Mouse (Mus musculus): ENCODE measurements around the gene Il4.
A peak's percentile ranks its signal among the peaks of the same experiment; 100 is the strongest.

Il4 gene

DNA sequence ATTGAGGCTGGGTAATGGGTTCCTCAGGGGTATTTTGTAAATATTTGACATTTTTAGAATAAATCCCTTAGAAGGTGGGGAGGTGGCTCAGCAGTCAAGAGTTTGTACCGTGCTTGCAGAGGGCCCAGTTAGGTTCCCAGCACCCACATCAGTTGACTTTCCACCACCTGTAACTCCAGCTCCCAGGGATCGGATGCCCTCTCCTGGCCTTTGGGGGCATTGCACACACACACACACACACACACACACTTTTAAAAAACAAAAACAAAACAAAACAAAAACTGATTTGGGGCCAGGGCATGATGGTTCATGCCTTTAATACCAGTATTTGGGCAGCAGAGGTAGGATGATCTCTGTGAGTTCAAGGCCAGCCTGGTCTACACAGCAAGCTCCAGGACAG is 5.7 kb upstream of the Il4 start:
- no peak for DNase-seq (ENCODE audit: low read depth, low spot score)

DNA sequence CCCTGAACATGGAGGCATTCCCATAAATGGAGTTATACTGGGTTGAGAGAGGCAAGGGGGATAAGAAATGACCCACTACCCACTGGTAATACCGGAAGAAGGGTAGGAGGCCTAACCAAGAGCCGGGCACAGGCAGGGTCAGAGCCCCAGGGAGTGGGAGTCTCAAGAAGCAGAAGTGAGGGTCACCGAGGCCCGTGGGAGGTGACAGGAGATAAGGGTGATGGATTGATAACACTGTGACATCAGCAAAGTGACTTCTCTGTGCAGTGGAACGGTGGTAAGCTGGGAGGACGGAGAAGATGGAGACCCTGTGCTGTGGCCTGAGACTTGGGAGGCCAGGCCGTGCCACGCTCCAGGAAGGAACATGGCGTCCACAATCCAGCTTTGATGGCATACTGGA is 5.1 kb upstream of the Il4 start:
- no peak for DNase-seq (ENCODE audit: low read depth, low spot score)

DNA sequence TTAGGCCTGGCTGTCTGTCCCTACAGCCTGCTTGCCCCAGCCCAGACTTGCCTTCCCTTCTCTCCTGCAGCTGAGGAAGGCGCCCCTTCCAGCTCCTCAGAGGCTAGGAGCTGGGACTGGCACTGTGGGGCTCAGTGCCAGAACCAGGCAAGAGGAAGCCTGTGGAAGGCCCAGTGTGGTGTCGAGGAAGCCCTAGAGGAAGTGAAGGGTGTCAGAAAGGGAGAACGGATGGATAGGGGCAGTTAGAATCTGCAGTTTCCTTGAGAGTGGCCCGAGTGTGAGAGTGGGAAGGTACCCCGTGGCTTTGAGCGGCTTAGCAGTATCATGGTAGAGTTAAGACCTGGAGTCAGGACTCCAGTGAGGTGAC is 4.0 kb upstream of the Il4 start:
- DNase-seq (ENCODE audit: low read depth, low spot score) = no peak

DNA sequence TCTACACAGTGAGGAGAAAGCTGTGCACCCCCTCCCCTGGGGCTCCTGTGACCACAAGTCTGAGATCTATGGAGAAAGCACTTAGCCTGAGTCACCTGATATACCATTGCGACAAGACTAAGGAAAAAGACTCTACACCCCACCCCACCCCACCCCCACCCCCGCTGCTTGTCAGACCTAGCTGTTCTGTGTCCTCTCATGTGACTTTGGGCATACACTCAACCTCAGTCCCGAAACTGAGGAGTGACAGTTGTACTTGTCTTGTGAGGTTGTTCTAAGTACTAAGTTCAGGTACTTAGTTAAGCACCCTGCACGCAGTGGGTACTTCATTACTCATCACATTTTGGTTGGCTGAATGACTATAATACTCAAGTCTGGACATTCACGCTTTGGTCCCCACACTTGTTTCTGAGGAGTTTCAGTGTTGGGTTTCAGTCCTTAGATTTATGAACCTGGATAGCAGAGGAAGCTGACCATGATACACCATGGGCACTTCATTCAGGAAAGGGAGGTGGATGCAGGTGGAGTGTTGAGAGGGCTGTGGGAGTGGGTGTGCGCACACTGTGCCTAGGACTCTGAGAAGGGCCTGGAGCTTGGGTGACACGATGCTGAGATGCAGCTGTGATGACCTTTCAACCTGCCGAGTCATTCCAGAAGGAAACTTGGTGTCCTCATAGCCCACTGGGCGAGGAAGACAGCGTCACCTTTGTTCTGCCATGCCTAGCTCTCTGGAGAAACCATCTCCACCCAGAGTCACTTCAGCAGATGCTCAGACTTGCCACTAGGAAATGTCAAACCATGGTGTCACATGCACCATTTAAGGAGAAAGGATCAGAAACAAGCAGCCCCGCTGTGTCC is 3.3 kb upstream of the Il4 start:
- no peak for DNase-seq (ENCODE audit: low read depth, low spot score)

DNA sequence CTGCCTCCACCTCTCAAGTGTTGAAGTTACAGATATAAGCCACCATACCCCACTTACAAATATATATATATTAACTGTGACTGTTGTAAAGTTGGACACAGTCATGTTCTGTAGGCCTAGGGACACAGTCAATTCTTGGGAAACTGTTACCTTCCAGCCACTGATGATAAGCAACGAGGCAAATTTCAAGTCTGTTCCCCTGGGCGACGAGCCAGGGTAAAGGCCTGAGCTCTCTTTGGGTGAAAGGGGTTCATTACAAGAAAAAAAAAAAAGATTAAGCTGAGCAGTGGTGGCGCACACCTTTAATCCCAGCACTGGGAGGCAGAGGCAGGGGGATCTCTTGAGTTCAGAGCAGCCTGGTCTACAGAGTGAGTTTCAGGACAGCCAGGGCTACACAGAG is 1.6 kb upstream of the Il4 start:
- DNase-seq (ENCODE audit: low read depth, low spot score) = no peak

DNA sequence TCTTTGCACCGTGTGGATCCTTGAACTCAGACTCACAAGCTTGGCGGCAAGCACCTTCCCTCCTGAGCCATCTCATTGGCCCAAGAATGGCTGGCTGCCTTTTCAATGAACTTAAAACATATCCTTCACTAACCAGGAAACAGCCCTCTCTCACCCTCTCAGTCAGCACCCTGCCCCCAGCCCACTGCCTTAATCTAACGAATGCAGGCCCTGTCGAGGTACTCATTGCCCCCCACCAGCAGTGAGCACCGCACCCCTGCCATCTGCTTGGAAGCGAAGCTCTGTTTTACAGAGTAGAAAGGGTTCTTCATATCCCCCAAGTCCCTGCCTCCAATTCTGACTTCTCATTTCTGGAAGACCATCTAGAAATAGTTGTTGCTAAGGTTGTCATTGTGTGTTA is 959 bp upstream of the Il4 start:
- no peak for DNase-seq (ENCODE audit: low read depth, low spot score)

DNA sequence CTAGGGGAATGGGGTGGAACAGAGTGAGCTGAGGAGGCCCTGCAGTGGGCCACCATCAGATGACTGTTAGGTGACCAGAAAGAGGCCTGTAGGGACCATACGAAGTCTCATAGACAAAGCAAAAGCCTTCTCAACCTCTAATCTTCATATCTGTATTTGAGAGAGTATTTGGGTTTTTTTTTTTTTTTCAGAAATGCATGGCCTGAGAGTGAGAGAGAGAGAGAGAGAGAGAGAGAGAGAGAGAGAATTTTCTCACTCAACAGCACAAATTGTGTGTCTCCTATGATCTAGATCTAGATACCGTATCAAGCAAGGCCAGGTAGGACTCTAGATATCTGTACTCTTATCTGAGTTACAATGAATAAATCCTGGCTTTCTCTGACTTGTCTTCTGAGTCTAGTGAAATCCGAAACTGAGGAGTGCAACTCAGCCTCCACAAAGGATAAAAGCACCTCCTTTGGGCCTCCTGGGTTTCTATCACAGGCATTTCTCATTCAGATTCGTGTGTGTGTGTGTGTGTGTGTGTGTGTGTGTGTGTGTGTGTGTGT is 833 bp downstream of the Il4 start:
- DNase-seq (ENCODE audit: low read depth, low spot score) = no peak

DNA sequence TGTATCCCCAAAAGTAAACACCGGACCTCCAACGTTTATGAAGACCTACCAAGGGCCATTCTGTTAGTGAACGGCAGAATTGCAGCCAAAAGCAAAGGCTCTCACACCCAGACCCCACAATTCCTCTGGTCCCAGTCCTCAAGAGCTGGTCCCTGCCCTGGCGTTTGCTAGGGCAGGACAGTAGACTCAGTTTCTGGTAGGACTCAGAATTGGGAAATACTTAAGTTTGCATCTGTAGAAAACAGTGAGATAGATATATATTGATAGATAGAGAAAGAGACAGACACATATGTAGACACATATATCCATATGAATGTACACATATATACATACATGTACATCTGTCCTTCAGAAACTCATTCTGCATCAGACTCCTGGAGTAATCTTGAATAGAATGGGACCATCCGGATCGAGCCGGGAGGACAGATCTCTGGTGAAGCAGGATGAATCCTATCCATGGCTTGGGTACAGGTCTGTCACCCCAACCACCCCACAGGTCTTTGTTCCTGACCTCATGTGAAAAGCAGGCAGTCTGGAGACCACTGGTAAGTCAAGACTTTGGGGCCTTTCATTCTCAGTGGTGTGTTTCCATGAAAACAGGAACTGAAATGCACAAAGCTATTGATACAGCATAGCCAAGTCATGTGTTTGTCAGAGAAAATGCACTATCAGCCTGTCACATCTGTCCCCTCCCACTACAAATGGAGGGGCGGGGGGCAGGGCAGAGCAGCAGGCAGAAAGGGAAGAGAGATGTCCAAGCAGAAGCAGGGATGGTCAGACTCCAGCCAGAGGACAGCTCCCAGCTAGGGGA is 1.5 kb downstream of the Il4 start:
- no peak for DNase-seq (ENCODE audit: low read depth, low spot score)

DNA sequence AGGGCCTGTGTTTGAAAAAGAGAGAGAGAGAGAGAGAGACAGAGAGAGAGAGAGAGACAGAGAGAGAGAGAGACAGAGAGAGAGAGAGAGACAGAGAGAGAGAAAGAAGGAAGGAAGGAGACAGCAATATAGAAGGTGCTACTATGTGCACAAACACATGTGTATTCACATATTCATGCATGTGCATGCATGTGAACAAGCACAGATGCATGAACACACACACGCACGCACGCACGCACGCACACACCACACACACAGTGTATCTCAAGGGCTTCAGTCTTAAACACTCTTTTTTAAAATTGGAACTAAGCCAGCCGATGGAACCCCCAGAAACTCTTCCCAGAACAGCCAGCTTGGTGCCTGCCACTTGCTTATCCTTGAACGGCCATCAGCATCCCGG is 2.9 kb downstream of the Il4 start:
- no peak for DNase-seq (ENCODE audit: low read depth, low spot score)

DNA sequence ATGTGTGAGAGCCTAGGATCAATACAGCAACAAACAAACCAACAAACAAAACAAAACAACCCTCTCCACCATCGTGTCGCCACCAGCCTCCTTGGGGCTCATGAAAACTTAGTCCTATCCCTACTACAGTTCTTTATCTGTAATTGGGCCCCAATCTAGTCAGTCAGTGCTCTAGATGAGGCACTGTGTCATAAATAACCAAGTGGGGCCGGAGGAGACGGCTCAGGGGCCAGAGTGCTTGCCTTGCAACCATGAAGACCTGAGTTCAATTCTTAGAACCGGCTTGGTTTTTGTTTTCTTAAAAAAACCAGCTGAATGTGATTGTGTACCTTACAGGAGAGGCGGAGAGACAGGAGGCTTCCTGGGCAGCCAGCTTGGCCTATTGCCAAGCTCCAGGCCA is 3.3 kb downstream of the Il4 start:
- DNase-seq (ENCODE audit: low read depth, low spot score) = no peak

DNA sequence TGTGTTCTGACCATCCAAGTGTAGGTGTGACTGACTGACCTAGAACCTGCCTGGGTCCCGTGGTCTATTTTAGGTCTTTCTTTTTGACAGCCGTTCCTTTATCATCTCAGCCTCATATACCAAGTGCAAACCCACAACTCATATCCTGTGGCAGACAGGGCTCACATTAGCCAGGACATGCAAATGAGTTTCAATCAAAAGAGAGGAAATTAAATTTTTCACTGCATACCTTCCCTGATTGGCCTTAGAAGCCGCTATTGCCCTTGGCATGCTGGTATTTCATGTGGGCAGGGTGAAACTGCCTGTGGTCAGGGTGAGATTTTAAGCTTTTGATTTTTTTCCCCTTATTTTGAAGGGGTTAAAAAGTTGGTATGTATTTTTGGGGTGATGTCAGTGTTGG is 8.8 kb downstream of the Il4 start:
- DNase-seq (ENCODE audit: low read depth, low spot score) = no peak

DNA sequence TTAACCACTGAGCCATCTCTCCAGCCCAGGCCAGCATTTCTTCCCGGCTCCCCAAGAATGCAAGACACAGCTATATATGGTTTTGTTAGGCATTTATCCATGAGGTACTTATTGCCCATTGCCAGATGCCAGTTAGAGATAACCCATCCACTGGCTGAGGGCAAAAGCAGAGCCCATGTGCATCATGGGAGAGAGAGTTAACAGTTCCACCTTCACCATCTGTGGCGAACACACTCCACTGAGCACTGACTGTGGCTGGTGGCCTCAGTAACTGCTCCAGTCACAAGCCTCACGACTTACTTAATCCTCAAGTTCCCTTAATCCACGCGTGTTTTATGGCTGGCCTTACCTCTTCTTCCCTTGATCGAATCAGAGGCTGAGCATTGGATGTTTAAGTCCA is 9.2 kb downstream of the Il4 start:
- no peak for DNase-seq (ENCODE audit: low read depth, low spot score)

DNA sequence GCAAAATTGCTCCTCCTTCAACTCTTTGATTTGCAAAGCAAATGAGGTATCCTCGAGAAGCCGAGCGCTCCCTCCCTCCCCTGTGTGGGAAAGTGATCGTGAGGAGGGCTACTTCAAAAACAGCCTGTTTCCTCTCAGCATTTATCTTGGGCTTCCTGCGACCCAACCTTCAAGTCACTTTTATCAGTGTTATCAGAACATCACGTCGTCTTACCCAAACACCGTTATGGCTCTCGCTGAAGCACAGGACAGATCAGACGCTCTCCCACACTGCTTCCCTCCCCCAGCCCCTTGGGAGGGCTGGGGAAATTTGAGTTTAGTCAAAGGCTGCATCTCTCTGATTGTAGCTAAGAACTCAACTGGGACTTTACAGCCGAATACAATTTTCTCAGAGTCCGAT is 12.9 kb downstream of the Il4 start:
- DNase-seq (ENCODE audit: low read depth, low spot score) = no peak

DNA sequence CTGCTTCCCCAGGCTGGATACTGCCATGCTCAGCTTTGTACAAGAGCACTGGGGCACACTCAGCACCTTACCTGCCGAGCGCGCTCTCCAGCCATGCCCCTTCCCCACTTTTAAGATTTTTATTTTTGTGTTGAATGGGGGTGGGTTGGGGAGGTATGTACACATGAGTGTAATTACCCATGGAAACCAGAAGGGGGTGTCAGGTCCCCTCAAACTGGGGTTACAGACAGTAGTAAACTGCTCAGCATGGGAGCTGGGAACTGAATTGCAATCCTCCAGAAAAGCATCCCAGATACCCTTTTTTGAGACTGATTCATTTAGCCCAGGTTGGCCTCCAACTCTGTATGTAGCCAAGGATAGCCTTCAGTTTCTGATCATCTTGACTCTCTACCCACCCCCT is 13.5 kb downstream of the Il4 start:
- no peak for DNase-seq (ENCODE audit: low read depth, low spot score)

DNA sequence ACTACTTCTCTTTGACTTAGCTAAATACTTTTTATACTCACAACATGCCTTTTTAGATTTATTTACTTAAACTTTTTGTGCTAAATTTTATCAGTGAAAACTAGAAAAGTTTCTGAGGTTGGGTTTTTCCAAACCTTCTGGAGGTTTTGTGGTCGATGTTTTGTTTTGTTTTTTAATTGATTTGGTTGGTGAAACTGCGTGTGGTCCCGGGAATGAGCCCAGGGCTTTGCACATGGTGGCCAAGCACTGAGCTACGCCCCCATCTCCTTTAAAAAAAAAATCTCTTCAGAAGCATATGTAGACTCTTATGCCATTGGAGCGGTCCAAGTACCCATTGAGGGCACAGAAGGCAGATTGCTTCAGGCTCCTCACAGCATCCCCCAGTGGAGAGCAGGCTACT is 27.4 kb downstream of the Il4 start:
- no peak for DNase-seq (ENCODE audit: low read depth, low spot score)

DNA sequence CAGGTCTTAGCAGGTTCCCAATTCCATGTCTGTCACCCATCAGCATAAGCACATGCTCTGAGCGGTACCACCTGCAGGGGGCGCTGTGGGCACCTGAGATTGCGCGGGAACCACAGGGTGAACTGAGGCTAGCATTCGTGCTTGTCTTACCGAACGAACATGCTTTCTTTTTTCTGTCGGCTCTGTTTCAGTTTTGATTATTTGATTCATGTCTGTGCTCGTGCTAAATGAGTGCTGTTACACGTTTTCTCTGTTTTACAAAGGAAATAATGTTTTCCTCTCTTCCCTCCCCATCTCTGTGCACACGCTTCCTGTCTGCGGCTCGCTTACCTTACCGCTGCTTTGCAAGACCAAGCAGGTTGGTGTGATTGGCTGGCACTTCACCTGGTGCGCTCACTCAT is 28.1 kb downstream of the Il4 start:
- peak; percentile 31 for DNase-seq (ENCODE audit: low read depth, low spot score)

DNA sequence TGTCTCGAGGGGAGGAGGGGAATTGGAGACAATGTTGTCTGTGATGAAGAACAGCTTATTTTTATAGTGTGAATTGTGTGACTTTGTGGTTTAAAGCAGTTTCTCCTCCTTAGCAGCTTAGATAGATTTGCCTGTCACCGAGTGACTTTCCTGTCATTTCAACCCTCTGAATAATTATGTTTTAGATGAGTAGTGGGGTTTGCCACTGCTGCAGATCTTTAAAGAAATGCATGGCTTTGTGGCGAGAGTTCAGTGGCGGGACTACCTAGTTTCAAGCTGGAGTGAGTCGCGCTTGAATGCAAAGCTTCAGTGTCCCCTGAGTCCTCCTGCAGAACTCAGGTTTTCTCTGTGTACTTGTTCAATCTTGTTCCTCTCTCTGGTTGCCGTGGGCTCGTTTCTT is 30.2 kb downstream of the Il4 start:
- DNase-seq (ENCODE audit: low read depth, low spot score) = no peak

DNA sequence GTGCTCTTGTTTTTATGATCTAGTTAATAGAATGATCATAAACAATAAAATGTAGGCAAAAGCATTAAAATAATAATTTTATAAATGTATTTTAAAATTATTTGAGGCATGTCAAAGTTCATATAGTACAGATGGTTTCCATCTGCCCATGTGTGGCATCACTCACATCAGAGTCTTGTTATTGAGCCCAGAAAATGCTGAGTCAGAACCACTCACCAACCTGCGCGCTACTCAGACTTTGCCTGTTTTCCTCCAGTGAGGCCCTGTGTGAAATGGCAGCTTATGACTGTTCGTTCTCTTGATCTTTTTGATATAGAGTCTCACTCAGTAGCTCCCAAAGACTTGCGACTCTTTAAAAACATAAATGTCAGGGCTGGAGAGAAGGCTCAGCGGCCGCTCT is 33.0 kb downstream of the Il4 start:
- DNase-seq (ENCODE audit: low read depth, low spot score) = no peak

DNA sequence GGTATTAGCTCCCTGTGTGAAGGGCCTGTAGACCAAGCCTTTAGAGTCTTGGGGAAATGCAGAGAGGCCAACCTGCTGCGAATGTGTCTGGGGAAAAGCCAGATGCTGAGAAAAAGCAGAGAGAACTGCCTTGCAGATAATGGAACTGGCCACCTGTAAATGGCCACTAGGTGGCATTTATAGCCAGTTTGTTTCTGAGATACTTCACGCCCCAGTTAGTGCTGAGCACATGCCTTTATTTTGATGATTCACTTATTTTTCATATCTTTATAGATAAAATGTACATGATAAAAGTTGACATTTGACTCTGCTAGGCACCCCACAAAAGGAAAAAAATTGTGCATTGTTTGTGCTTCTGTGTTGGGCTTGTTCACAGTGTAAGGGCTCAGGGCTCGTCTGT is 33.6 kb downstream of the Il4 start:
- peak; percentile 32 for DNase-seq (ENCODE audit: low read depth, low spot score)

DNA sequence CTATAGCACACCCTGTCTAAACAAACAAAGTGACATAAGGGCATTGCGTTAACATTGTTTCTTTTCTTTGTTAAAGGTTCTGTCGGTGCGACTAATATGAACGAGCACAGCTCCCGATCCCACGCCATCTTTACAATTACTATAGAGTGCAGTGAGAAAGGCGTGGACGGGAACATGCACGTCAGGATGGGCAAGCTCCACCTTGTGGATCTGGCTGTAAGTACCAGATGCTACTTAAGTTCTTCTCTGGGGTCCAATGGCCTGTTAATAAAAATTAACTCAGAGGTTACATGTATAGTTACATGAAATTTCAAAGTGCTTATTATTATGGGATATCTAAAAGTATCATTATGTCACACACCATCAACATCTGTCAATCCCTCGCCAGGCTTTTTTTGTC is 35.3 kb downstream of the Il4 start:
- DNase-seq (ENCODE audit: low read depth, low spot score) = no peak

DNA sequence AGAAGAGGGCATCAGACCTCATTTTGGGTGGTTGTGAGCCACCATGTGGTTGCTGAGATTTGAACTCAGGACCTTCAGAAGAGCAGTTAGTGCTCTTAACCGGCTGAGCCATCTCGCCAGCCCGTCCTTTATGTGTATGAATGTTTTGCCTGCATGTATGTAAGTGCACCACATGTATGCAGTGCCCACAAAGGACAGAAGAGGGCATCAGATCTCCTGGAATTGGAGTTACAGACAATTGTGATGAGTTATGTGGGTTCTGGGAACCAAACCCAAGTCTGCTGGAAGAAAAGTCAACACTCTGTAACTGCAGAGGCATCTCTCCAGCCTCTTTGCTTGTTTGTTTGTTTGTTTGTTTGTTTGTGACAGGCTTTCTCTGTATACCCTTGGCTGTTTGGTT is 37.9 kb downstream of the Il4 start:
- no peak for DNase-seq (ENCODE audit: low read depth, low spot score)

DNA sequence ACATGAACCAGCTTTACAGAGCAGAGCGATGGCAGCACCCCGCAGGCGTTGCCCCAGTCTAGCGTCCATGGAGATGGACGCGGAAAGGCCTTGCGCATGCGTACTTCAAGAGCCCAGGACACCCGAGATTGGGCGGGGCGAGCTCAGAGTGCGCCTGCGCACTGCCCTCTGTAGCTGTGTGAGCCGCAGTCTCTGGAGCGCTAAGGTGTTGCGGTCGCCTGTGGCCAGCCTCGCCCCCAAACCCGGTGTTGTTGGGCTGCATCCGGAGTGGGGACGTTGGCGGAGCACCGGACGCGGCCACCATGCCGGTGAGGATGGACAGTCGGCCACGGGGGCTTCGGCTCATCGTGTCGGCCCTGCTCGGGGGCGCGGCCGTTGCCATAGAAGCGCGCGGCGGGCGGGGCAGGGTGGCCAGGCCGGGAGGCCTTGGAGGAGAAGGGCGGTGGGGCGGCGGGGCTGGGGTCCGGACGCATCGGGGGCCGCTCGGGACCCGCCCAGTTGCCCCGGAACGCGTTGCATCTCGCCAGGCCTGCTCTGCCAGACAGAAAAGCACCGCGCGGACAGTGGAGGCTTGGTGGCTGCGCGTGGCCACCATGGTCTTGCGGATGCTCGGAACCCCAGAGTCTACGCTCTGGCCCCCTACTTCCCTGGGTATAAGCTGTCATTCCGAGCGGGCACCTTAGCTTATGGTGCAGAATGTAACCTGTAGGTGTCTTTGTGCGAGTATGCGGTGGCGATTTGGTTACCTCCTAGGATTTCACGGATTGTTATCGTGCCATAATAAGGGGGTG is 51.0 kb downstream of the Il4 start, which contains the start of gene Kif3a:
Gene Kif3a, plus strand, starts transcription at position 156 of the 791 bp plus-strand sequence.
- peak; percentile 98 for DNase-seq (ENCODE audit: low read depth, low spot score)
